Mouse (Mus musculus): ENCODE results near the gene Zcchc7.

- TF ChIP-seq GATA1 (IDR thresholded peaks at IDR 0.05; ENCODE audit: borderline replicate concordance, low read length) (no peak), FLI1 (IDR thresholded peaks at IDR 0.05; ENCODE audit: low read length) (no peak)
These were observed 124.5 kb downstream of the Zcchc7 start for GRCm38 (mm10) chr4:44880065-44880623.

Measured in megakaryocyte, embryonic 14.5 days (primary cell).